Mouse (Mus musculus) hindbrain, embryonic 16.5 days (tissue): ENCODE data around the gene Far1. TPM values are rescaled to one million over a fixed set of nuclear protein-coding genes. Genes with fewer than 3 reads are reported as not detected.

Source experiments
- ATAC-seq: fragments of 200-750 bp; cut with Nextera tagmentation; 2 replicates; pipeline ENCODE4 v1.8.0; 2017; ENCODE audit warnings: moderate TSS enrichment, moderate library complexity
- H3K27ac ChIP-seq: fragments of 300-500 bp; sonication (generic); 2 replicates; pipeline ENCODE4 v1.5.1; 2014; ENCODE audit warnings: low read depth, mild to moderate bottlenecking, control low read depth, low read length, moderate library complexity
- H3K27me3 ChIP-seq: fragments of 300-500 bp; sonication (generic); replicated peaks from 2 replicates; pipeline ENCODE4 v1.6.1; 2014; ENCODE audit warnings: low read length; ENCODE audit not compliant: control insufficient read depth, insufficient read depth
- H3K36me3 ChIP-seq: fragments of 300-500 bp; sonication (generic); 2 replicates; pipeline ENCODE4 v1.6.1; 2014; ENCODE audit warnings: mild to moderate bottlenecking, low read length, moderate library complexity, mixed read lengths; ENCODE audit not compliant: control insufficient read depth, insufficient read depth
- H3K4me1 ChIP-seq: fragments of 300-500 bp; sonication (generic); 2 replicates; pipeline ENCODE4 v1.6.1; 2014; ENCODE audit warnings: low read depth, low read length; ENCODE audit not compliant: control insufficient read depth, insufficient read depth
- H3K4me2 ChIP-seq: fragments of 300-500 bp; sonication (generic); 2 replicates; pipeline ENCODE4 v1.6.1; 2014; ENCODE audit warnings: mild to moderate bottlenecking, low read length, control low read depth, moderate library complexity
- H3K4me3 ChIP-seq: fragments of 300-500 bp; sonication (generic); 2 replicates; pipeline ENCODE4 v1.5.1; 2014; ENCODE audit warnings: mild to moderate bottlenecking, low read length, control low read depth, moderate library complexity
- H3K9ac ChIP-seq: fragments of 300-500 bp; sonication (generic); 2 replicates; pipeline ENCODE4 v1.6.1; 2014; ENCODE audit warnings: low read depth, mild to moderate bottlenecking, control low read depth, low read length, moderate library complexity
- H3K9me3 ChIP-seq: fragments of 300-500 bp; sonication (generic); 2 replicates; pipeline ENCODE4 v1.6.1; 2014; ENCODE audit warnings: mild to moderate bottlenecking, low read length, moderate library complexity; ENCODE audit not compliant: control insufficient read depth
- WGBS: fragments of 180-500 bp; shearing (Covaris S2); extraction: QIAGEN DNeasy Blood & Tissue Kit; methylation state at CpG from one replicate; pipeline ENCODE4 v1.1.7; 2014; 5-methylcytosine and 5-hydroxymethylcytosine counted together
- polyA plus RNA-seq: library from polyadenylated mRNA; unstranded; fragments of >200 nt; fragmentation: Nextera tagmentation; extraction: Ambion mirVana; gene quantifications from 2 replicates; pipeline ENCODE4 v1.2.1, GENCODE M21; 2015

The Far1 gene
- polyA plus RNA-seq, 1 experiment from 2014 or later: 63.3 TPM

DNA sequence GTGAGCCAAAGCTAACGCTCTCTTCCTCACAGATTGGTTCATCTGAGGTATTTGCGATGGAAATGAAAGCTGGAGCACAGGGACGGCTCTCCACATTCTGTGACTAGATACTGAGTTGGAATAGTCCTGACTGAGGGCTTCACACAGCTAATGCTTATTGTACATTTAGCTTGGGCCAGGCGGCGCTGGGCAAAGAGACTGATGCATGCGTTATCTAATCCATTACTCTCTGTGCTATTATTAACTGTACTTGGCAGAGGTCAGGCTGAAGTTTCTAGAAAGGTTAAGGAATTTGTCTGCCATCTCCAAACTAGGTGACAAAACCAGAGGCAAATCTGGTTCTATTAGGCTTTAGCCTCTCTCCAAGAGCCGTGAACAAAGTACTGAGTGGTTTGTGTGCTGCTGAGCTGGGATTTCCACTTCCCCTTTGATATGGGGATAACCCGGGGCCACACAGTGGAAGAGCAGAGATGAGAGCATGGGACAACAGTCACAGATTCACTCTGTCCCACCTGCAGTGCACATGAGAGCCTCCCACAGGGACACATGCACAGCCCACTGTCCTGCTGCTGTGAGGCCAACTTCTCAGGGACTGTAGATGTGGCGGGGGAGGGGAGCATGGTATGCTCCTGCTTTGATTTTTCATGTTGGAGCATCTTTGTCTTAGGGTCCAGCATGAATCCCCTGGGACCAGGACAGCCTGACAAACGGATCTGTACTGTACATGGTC lies 100.7 kb downstream of the Far1 start:
- ATAC-seq: no peak
- no peak overlapping the region for H3K4me2 ChIP-seq
- no peak overlapping the region for H3K27ac ChIP-seq
- no peaks in the 10 kb centered on the region for H3K27me3 ChIP-seq
- 85% methylated on average over 10 of the region's 10 CpGs for WGBS
- no peaks in the 10 kb centered on the region for H3K9me3 ChIP-seq
- no peaks in the 10 kb centered on the region for H3K36me3 ChIP-seq
- H3K4me1 ChIP-seq: no peaks in the 10 kb centered on the region
- H3K4me3 ChIP-seq: no peak overlapping the region
- H3K9ac ChIP-seq: no peak overlapping the region

DNA sequence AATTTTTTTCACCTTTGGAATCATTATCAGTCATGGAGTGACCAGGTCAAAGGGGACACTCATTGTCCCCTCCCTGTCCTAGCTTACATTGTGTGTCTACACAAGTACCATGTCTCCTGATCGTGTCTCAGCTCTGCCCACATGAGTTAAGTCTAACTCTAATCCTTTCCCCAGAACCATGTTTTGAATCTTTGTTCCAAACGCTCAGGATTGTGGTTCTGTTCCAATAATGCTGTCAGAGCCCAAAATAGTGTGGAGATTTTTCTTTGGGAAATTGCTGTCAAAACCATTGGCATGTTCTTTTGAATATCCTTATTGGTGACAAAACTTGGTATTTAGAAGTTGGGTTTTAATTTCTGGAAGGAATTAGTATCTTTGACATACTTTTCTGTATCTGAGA lies 105.5 kb downstream of the Far1 start:
- no peak overlapping the region for H3K4me3 ChIP-seq
- 93% methylated on average over 2 of the region's 2 CpGs for WGBS
- H3K4me2 ChIP-seq: no peak overlapping the region
- H3K27ac ChIP-seq: no peak overlapping the region
- H3K9ac ChIP-seq: no peak overlapping the region
- no peak for ATAC-seq
- H3K4me1 ChIP-seq: peaks cover 10% of the 10 kb centered on the region
- no peaks in the 10 kb centered on the region for H3K9me3 ChIP-seq
- H3K27me3 ChIP-seq: no peaks in the 10 kb centered on the region
- H3K36me3 ChIP-seq: no peaks in the 10 kb centered on the region

GRCm38 (mm10) chr7:113619768-113620167 lies 106.1 kb downstream of the Far1 start:
- Histone ChIP-seq H3K4me3 (no peak overlapping the region), H3K9me3 (no peaks in the 10 kb centered on the region), H3K27me3 (no peaks in the 10 kb centered on the region), H3K4me2 (no peak overlapping the region), H3K9ac (no peak overlapping the region; the same call in 1 of the 2 replicates), H3K4me1 (peaks cover 10% of the 10 kb centered on the region), H3K36me3 (no peaks in the 10 kb centered on the region), H3K27ac (peak overlapping the region; percentile 51)
- 39% methylated on average over 9 of the region's 9 CpGs for WGBS
- peak; percentile 86 for ATAC-seq

Other genes with a start within 250 kb of the Far1 start
- gene Btbd10, start 144.4 kb upstream of the Far1 start, polyA plus RNA-seq: 76.9 and 84.2 TPM in 2 replicates
- gene Pth, start 125.3 kb upstream of the Far1 start, polyA plus RNA-seq: not detected in 2 replicates